Mouse (Mus musculus) C2C12 (cell line): ENCODE measurements around the gene Cyp2s1. TPM values are rescaled to one million over a fixed set of nuclear protein-coding genes. Genes with fewer than 3 reads are reported as not detected.

Experiments used
- H3K27me3 ChIP-seq: one replicate; pipeline ENCODE4 v1.6.1; 2011; ENCODE audit not compliant: control insufficient read depth, insufficient read depth, insufficient read length
- H3K36me3 ChIP-seq: one replicate; pipeline ENCODE4 v1.6.1; 2011; ENCODE audit not compliant: control insufficient read depth, insufficient read depth
- H3K4me3 ChIP-seq: one replicate; pipeline ENCODE4 v1.5.1; 2011; ENCODE audit warnings: mild to moderate bottlenecking, control low read depth; ENCODE audit not compliant: poor library complexity, insufficient read depth, severe bottlenecking
- H3K79me2 ChIP-seq: one replicate; pipeline ENCODE4 v1.6.1; 2011; ENCODE audit not compliant: control insufficient read depth, insufficient read depth
- H3K79me3 ChIP-seq: one replicate; pipeline ENCODE4 v1.6.1; 2011; ENCODE audit warnings: low read depth, control low read depth
- H3ac ChIP-seq: one replicate; pipeline ENCODE3; 2011; ENCODE audit warnings: low read depth; ENCODE audit not compliant: control insufficient read depth, insufficient read length
- CEBPB ChIP-seq: IDR thresholded peaks from one replicate; pipeline ENCODE4 v1.6.1; 2011; ENCODE audit warnings: low read depth, mild to moderate bottlenecking, control low read depth, moderate library complexity
- CTCF ChIP-seq: IDR thresholded peaks from one replicate; pipeline ENCODE4 v1.5.1; 2011; ENCODE audit not compliant: control insufficient read depth, insufficient read depth, insufficient read length
- FOSL1 ChIP-seq: IDR thresholded peaks from one replicate; pipeline ENCODE4 v1.8.0; 2011; ENCODE audit warnings: mild to moderate bottlenecking, low read length; ENCODE audit not compliant: poor library complexity, insufficient read depth, severe bottlenecking
- MAX ChIP-seq: IDR thresholded peaks from one replicate; pipeline ENCODE4 v1.6.1; 2011; ENCODE audit warnings: mild to moderate bottlenecking, control low read depth
- MYOD1 ChIP-seq: IDR thresholded peaks from one replicate; pipeline ENCODE4 v1.6.1; 2011; ENCODE audit warnings: low read depth; ENCODE audit not compliant: control insufficient read depth, insufficient read length
- MYOG ChIP-seq: IDR thresholded peaks from one replicate; pipeline ENCODE4 v1.6.1; 2011; ENCODE audit not compliant: control insufficient read depth, insufficient read length; ENCODE audit errors: extremely low read depth
- USF1 ChIP-seq: IDR thresholded peaks from one replicate; pipeline ENCODE4 v1.6.1; 2011; ENCODE audit warnings: low read depth, mild to moderate bottlenecking, control low read depth, moderate library complexity
- polyA plus RNA-seq: library from polyadenylated mRNA; unstranded; fragments of >200 nt; fragmentation: generic; extraction: Trizol; gene quantifications from one replicate; pipeline ENCODE4 v1.2.1, GENCODE M21; 2012; ENCODE audit warnings: missing spikeins

Gene Cyp2s1
- polyA plus RNA-seq, 1 experiment = 0.15 TPM

- peak overlapping the region; percentile 9 for H3ac ChIP-seq
- no peaks in the 10 kb centered on the region for H3K79me2 ChIP-seq
- H3K36me3 ChIP-seq = no peaks in the 10 kb centered on the region
- H3K79me3 ChIP-seq = no peaks in the 10 kb centered on the region
- no peak for TF ChIP-seq MYOD1
- peak; percentile 18 for TF ChIP-seq CTCF
- no peaks in the 10 kb centered on the region for H3K27me3 ChIP-seq
- H3K4me3 ChIP-seq = no peak overlapping the region
These were observed 10.9 kb downstream of the Cyp2s1 start for GRCm38 (mm10) chr7:25805631-25806343.

- H3K4me3 ChIP-seq = no peak overlapping the region
- TF ChIP-seq USF1 (no peak), MYOD1 (no peak), MAX (no peak), CTCF (no peak)
- no peaks in the 10 kb centered on the region for H3K79me3 ChIP-seq
- no peaks in the 10 kb centered on the region for H3K36me3 ChIP-seq
- H3K27me3 ChIP-seq = no peaks in the 10 kb centered on the region
- no peaks in the 10 kb centered on the region for H3K79me2 ChIP-seq
- no peak overlapping the region for H3ac ChIP-seq
These were observed 11.9 kb downstream of the Cyp2s1 start for GRCm38 (mm10) chr7:25804792-25805191.

GRCm38 (mm10) chr7:25803460-25803859 lies 13.3 kb downstream of the Cyp2s1 start:
- Histone ChIP-seq H3K36me3 (no peaks in the 10 kb centered on the region), H3K4me3 (no peak overlapping the region), H3ac (no peak overlapping the region), H3K79me3 (no peaks in the 10 kb centered on the region), H3K27me3 (no peaks in the 10 kb centered on the region), H3K79me2 (no peaks in the 10 kb centered on the region)
- no peak for TF ChIP-seq USF1
- TF ChIP-seq FOSL1 = no peak
- no peak for TF ChIP-seq MYOG
- TF ChIP-seq CTCF = no peak
- TF ChIP-seq MYOD1 = no peak
- no peak for TF ChIP-seq CEBPB
- TF ChIP-seq MAX = no peak

GRCm38 (mm10) chr7:25802241-25803125 lies 14.2 kb downstream of the Cyp2s1 start:
- TF ChIP-seq MYOD1 (no peak), MYOG (no peak), MAX (no peak), USF1 (no peak), FOSL1 (no peak), CEBPB (no peak), CTCF (no peak)
- H3K4me3 ChIP-seq = no peak overlapping the region

GRCm38 (mm10) chr7:25801031-25801430 lies 15.7 kb downstream of the Cyp2s1 start:
- TF ChIP-seq MAX (no peak), CTCF (no peak), USF1 (no peak), MYOD1 (no peak), CEBPB (no peak), MYOG (no peak), FOSL1 (no peak)
- H3K79me3 ChIP-seq = no peaks in the 10 kb centered on the region
- no peak overlapping the region for H3ac ChIP-seq
- H3K36me3 ChIP-seq = no peaks in the 10 kb centered on the region
- H3K79me2 ChIP-seq = no peaks in the 10 kb centered on the region
- H3K27me3 ChIP-seq = no peaks in the 10 kb centered on the region
- no peak overlapping the region for H3K4me3 ChIP-seq

More at GRCm38 (mm10) chr7:25802241-25803125, 14.2 kb downstream of the Cyp2s1 start:
- Histone ChIP-seq H3K36me3 (no peaks in the 10 kb centered on the region), H3K79me2 (no peaks in the 10 kb centered on the region), H3K27me3 (no peaks in the 10 kb centered on the region), H3K79me3 (no peaks in the 10 kb centered on the region), H3ac (no peak overlapping the region)
